Mouse (Mus musculus) lung, adult 2 months (tissue): ENCODE results near the gene Fam83f.

Source experiments
- CTCF ChIP-seq: fragments of 200-500 bp; IDR thresholded peaks from 2 replicates; pipeline ENCODE4 v1.5.1; 2011; ENCODE audit warnings: mild to moderate bottlenecking, low read length, control low read depth; ENCODE audit not compliant: insufficient read depth
- POLR2A ChIP-seq: fragments of 200-500 bp; IDR thresholded peaks from 2 replicates; pipeline ENCODE4 v1.6.1; 2011; ENCODE audit warnings: low read depth, mild to moderate bottlenecking, control low read depth, low read length, borderline replicate concordance; ENCODE audit errors: extremely low read depth

- TF ChIP-seq CTCF = no peak
- TF ChIP-seq POLR2A = no peak
Measured at GRCm38 (mm10) chr15:80714299-80714698, 42.7 kb downstream of the Fam83f start.
